Mouse (Mus musculus): ENCODE measurements around the gene Ece1. TPM values are rescaled to one million over a fixed set of nuclear protein-coding genes. Genes with fewer than 3 reads are reported as not detected.
A peak's percentile ranks its signal among the peaks of the same experiment; 100 is the strongest.
"Not testable (repeated sequence)": the region's sequence is repeated elsewhere in the genome, so short reads cannot be mapped to it uniquely, and the experiment has no call there.

Gene Ece1
- total RNA-seq, 2 experiments from 2014 or later: 82.0 to 87.9 TPM

GRCm38 (mm10) chr4:137974856-137975432, 112.9 kb downstream of the Ece1 start:
- not testable (repeated sequence) for DNase-seq (ENCODE audit: low spot score in 2 of 2)

DNA sequence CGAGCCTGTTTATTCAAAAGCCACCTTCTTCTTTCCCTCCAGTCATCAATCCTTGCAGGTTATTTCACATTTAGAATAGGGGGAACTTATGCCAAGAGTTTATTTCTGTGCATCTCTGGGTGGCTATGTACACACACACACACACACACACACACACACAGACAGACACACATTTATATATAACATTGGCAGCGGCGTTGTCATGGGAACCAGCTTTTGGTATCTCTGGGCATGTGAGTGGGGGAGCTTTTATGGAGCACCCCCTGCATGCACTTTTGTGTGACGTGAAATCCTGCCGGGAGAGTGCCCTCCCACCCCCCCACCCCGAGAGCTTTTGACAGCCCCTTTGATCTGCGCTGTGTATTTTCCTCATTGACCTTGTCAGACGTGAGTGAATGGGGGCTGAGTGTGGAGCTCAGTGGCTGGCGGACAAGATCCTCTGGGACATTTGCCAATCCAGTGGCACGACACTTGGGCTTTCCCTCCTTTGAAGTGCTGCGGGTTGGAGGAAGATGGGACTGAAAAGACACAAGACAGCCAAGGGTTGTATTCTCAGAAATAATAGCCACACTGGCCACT, 117.1 kb downstream of the Ece1 start:
- not testable (repeated sequence) for DNase-seq (ENCODE audit: low spot score in 2 of 2)

GRCm38 (mm10) chr4:137982869-137983268, 120.8 kb downstream of the Ece1 start:
- no peak for DNase-seq (ENCODE audit: low spot score in 2 of 2)

- no peak for DNase-seq (ENCODE audit: low spot score in 2 of 2)
These were observed 122.2 kb downstream of the Ece1 start for GRCm38 (mm10) chr4:137984212-137984611.

DNA sequence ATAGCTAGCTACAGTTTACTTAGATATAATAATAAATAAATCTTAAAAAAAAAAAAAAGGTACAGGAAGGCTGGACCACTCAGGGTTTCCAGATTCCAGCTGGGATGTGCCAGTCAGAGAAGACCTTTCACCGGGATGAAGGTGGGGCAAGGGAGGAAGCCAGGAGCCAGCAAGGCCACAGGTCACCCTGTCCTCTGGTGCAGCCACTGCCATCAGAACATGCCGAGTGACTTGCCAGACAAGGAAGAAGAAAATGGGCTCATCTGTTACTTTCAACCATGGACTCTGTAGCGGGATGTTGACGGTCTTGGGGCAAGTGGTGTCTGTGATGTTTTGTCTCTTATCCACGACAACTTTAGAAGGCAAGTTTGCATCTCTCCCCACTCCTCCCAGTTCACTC, 122.7 kb downstream of the Ece1 start:
- no peak for DNase-seq (ENCODE audit: low spot score in 2 of 2)

- no peak for DNase-seq (ENCODE audit: low spot score in 2 of 2)
These were observed 127.4 kb downstream of the Ece1 start for GRCm38 (mm10) chr4:137989426-137989825.

DNA sequence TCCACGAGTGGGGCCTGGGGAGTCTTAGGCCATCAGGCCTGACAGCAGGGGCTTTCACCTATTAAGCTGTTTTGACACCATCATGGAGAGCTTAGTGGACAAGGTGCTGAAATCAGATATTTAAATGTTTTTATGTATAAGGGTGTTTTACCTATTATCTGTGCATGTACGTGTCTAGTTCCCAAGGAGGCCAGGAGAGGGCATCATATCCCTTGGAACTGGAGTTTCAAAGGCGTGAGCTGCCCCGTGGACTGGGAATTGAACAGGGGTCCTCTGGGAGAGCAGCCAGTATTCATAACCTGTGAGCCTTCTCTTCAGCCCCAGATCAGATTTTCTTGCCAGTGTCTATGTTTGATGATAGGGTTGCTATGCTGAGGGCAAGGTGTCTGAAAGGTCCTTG, 128.4 kb downstream of the Ece1 start:
- DNase-seq (ENCODE audit: low spot score in 2 of 2): no peak

- DNase-seq (ENCODE audit: low spot score in 2 of 2): no peak
These were observed 129.2 kb downstream of the Ece1 start for GRCm38 (mm10) chr4:137991240-137991639.

DNA sequence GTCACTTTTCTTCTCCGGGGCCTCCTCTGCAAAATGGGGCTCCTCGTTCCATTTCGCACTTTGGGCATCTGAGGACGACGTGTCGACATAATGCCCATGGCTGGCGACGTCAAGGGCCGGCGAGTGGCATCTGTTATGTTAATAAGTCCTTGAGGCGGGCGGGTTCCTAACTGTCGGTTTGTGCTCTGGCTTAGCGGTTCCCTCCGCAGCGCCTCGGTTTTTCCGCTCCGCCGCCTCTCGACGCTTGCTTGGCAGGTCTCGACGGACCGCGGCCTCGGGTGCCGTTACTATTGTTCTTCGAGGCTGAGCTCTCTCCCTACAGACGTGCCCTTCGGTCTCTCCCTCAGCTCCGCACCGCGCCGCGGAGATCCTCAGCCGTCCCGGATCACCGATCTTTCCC, 130.9 kb downstream of the Ece1 start, which contains the start of gene Eif4g3:
Gene Eif4g3, plus strand, starts transcription at position 133 of the 400 bp plus-strand sequence.
- DNase-seq (ENCODE audit: low spot score in 2 of 2): no peak

DNA sequence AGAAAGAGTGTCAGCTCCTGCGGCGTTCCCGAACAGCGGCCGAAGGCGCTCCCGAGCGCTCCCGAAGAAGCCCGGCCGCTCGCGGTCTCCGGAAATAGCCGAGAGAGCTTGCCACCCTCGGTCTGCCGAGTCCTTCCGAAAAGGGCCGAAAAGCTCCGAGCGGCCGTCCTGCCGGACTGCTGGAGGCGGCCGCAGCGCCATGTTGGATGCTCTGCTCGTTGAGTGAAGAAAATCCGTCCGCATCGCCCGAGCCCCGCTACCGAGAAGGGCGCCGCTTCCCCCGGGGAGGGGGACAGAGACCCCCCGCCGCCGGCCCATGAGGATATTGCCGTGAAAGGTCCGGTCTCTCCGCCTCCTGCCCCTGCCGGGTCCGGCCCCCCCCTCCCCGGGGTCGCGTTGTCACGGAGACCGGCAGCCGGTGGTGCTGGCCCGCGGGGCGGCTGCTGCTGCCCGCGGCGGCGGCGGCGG, 131.3 kb downstream of the Ece1 start:
- DNase-seq (ENCODE audit: low spot score in 2 of 2): peak; percentile 100

- peak; percentile 39 to 41 for DNase-seq (ENCODE audit: low spot score in 2 of 2)
These were observed 132.0 kb downstream of the Ece1 start for GRCm38 (mm10) chr4:137993821-137994561.

DNA sequence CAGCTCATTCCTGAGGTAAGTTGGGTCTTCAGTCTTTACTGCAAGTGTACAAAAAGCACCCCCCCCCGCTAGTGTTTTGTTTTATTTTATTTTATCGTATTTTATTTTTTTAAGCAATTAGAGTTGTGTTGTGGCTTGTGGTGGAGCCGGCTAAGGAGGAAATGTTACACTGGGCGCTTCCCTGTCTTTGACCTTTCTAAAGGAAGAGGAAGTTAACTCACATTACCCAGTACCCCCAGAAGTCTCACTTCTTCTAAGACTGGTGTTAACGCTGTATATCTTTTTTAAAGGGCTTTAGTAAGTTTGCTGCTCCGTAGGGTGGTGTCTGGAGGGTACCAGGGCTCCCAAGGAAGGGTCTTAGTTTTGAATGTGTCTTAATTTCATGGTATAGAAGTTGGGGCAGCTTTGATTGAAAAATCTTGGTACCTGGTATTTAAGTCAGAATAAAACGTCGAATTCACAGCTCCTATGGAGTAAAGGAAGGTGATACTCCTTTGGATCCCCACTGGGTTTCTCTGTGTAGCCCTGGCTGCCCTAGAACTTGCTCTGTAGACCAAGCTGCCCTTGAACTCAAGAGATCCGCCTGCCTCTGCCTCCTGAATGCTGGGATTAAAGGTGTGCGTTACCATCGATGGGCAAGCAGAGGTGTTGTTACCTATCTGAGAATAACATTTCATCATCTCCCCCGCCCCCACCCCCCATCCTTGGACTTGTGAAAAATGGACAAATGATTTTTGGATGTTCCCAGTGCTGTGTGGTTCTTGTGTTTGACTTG, 132.7 kb downstream of the Ece1 start:
- no peak for DNase-seq (ENCODE audit: low spot score in 2 of 2)

- DNase-seq (ENCODE audit: low spot score in 2 of 2): no peak
These were observed 133.4 kb downstream of the Ece1 start for GRCm38 (mm10) chr4:137995399-137995798.

GRCm38 (mm10) chr4:137998232-137998631, 136.2 kb downstream of the Ece1 start:
- DNase-seq (ENCODE audit: low spot score in 2 of 2): no peak

GRCm38 (mm10) chr4:138000682-138001081, 138.6 kb downstream of the Ece1 start:
- DNase-seq (ENCODE audit: low spot score in 2 of 2): no peak

- no peak for DNase-seq (ENCODE audit: low spot score in 2 of 2)
These were observed 142.0 kb downstream of the Ece1 start for GRCm38 (mm10) chr4:138003909-138004610.

- no peak for DNase-seq (ENCODE audit: low spot score in 2 of 2)
These were observed 143.7 kb downstream of the Ece1 start for GRCm38 (mm10) chr4:138005781-138006180.

- DNase-seq (ENCODE audit: low spot score in 2 of 2): no peak
These were observed 145.0 kb downstream of the Ece1 start for GRCm38 (mm10) chr4:138006951-138007613.

- no peak for DNase-seq (ENCODE audit: low spot score in 2 of 2)
These were observed 146.6 kb downstream of the Ece1 start for GRCm38 (mm10) chr4:138008646-138009045.

DNA sequence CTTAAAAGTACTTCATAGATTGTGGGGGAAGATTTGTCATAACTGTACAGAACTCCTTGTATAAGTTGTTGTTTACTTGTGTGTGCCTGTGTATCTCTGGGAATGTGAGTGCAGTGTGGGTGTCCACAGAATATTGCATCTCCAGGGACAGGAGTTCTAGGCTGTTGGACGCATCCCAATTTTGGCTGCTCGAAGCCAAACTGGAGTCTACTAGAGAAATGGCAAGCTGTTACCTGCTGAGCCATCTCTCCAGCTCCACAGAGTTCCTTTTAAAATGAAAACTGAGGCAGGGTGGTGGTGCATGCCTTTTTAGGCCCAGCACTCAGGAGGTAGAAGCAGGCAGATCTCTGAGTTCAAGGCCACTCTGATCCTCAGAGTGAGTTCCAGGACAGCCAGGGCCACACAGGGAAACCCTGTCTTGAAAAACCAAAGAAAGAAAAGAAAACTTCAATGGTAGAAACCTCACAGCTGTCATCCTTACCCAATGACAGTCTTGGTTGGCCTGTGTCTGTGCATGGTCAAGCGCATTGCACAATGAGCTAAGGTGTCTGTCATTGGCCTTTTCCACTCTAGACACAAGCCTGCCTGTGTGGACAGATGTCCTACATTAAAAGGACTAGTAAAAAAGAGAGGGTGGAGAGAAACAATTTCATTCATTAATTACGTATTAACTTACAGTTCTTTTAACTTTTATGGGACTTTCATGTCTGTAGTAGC, 147.9 kb downstream of the Ece1 start:
- DNase-seq (ENCODE audit: low spot score in 2 of 2): no peak

All from left cerebral cortex, adult 18-20 months (tissue).